In genomic region chr11:98796515-98797216, GRCm38 (mm10) we compare ENCODE assay signal across 8 mouse cellular contexts. TPM values are rescaled to one million over a fixed set of nuclear protein-coding genes. Genes with fewer than 3 reads are reported as not detected.
A peak's percentile ranks its signal among the peaks of the same experiment; 100 is the strongest.
DNase-seq lines count a peak whose midpoint lies in the region; ATAC-seq lines count a peak whose summit lies in the region.

No protein-coding gene starts in this region.

- H3K4me3 ChIP-seq in midbrain, embryonic 12.5 days, result peak overlapping the region; percentile 85

- peak overlapping the region; percentile 99 for H3K4me2 ChIP-seq in midbrain, embryonic 12.5 days (replicated peaks)

- peaks cover 28% of the 10 kb centered on the region for H3K36me3 ChIP-seq in midbrain, embryonic 12.5 days
- peaks cover 8% of the 10 kb centered on the region; the same call in 1 of the 2 replicates for H3K36me3 ChIP-seq in splenic B cell, adult 2 months (ENCODE audit: control insufficient read depth, insufficient read depth, low read length, poor library complexity, severe bottlenecking)

- H3K9me3 ChIP-seq in midbrain, embryonic 12.5 days, result no peaks in the 10 kb centered on the region

- peak overlapping the region; percentile 99 for H3K27ac ChIP-seq in midbrain, embryonic 12.5 days (replicated peaks)

- no peaks in the 10 kb centered on the region for H3K27me3 ChIP-seq in midbrain, embryonic 12.5 days
- H3K27me3 ChIP-seq in splenic B cell, adult 2 months (ENCODE audit: control insufficient read depth, insufficient read depth, low read length, poor library complexity, severe bottlenecking), result no peaks in the 10 kb centered on the region

- DNase-seq in spleen, adult 18-20 months, result peak; percentile 46 to 55
- no peak for DNase-seq in spleen, adult 12 weeks (ENCODE audit: low spot score)
- DNase-seq in gastrocnemius, postnatal 14 days, result peak; percentile 72
- DNase-seq in left cerebral cortex, postnatal 4 days, result peak; percentile 81
- peak; percentile 67 for DNase-seq in splenic B cell, adult 2 months (ENCODE audit: low read depth, low spot score)

- 4% methylated on average over 23 of the region's 23 CpGs for WGBS in midbrain, embryonic 12.5 days

- peak; percentile 52 for ATAC-seq in common myeloid progenitor, adult 5-6 weeks (replicated peaks; ENCODE audit: low read depth, poor library complexity, severe bottlenecking)
- ATAC-seq in inflammation-experienced regulatory T-cells, adult 6 months, result peak; percentile 37
- ATAC-seq in midbrain, embryonic 12.5 days (ENCODE audit: low FRiP score, low read depth), result peak; percentile 38

- intact Hi-C loops in gastrocnemius, postnatal 14 days (cut with DNase I; ENCODE audit: low total_unique reads), result no loop called here
- intact Hi-C loops in left cerebral cortex, postnatal 4 days (cut with DNase I), result no loop called here

- H3K4me1 ChIP-seq in midbrain, embryonic 12.5 days, result peaks cover 34% of the 10 kb centered on the region

- peak overlapping the region; percentile 99 for H3K9ac ChIP-seq in midbrain, embryonic 12.5 days (replicated peaks)

RNA-seq across cellular contexts. Expression of gene Msl1, which starts 1.4 kb away (rescaled TPM):
- 72.8 and 88.2 TPM in 2 replicates for total RNA-seq in common myeloid progenitor, adult 5-6 weeks (2017)
- 10 to 100 TPM; 49.0 to 55.3 TPM for total RNA-seq in gastrocnemius, postnatal 14 days (2021)
- 10 to 100 TPM; 16.7 to 26.3 (median 20.4) TPM for polyA plus RNA-seq in inflammation-experienced regulatory T-cells, adult 6 months (2017; shearing (Covaris generic))
- total RNA-seq in left cerebral cortex, postnatal 4 days (2021), result 100 to 1,000 TPM; 163 to 166 TPM
- 38.6 and 42.4 TPM in 2 replicates for polyA plus RNA-seq in midbrain, embryonic 12.5 days (2016; fragmentation: Nextera tagmentation; extraction: Ambion mirVana)

RNA-seq across cellular contexts. Expression of gene Casc3, which starts 8.0 kb away (rescaled TPM):
- 39.5 and 46.5 TPM in 2 replicates for total RNA-seq in common myeloid progenitor, adult 5-6 weeks (2017)
- total RNA-seq in gastrocnemius, postnatal 14 days (2021), result 10 to 100 TPM; 20.1 to 21.5 TPM
- 10 to 100 TPM in 2 of 3 experiments, 1 to 10 TPM in 1; 8.7 to 14.8 (median 11.6) TPM for polyA plus RNA-seq in inflammation-experienced regulatory T-cells, adult 6 months (2017; shearing (Covaris generic))
- total RNA-seq in left cerebral cortex, postnatal 4 days (2021), result 10 to 100 TPM; 61.0 to 67.1 TPM
- polyA plus RNA-seq in midbrain, embryonic 12.5 days (2016; fragmentation: Nextera tagmentation; extraction: Ambion mirVana), result 65.5 and 74.2 TPM in 2 replicates

RNA-seq across cellular contexts. Expression of gene Nr1d1, which starts 21.5 kb away (rescaled TPM):
- 0.58 and 1.6 TPM in 2 replicates for total RNA-seq in common myeloid progenitor, adult 5-6 weeks (2017)
- total RNA-seq in gastrocnemius, postnatal 14 days (2021), result 10 to 100 TPM; 27.3 to 64.6 TPM
- polyA plus RNA-seq in inflammation-experienced regulatory T-cells, adult 6 months (2017; shearing (Covaris generic)), result 1 to 10 TPM; 6.5 to 8.4 (median 7.3) TPM
- total RNA-seq in left cerebral cortex, postnatal 4 days (2021), result 10 to 100 TPM; 31.9 TPM
- 1.2 and 1.5 TPM in 2 replicates for polyA plus RNA-seq in midbrain, embryonic 12.5 days (2016; fragmentation: Nextera tagmentation; extraction: Ambion mirVana)

RNA-seq across cellular contexts. Expression of gene Rapgefl1, which starts 39.9 kb away (rescaled TPM):
- 0.53 and 0.64 TPM in 2 replicates for total RNA-seq in common myeloid progenitor, adult 5-6 weeks (2017)
- total RNA-seq in gastrocnemius, postnatal 14 days (2021), result 1 to 10 TPM in 1 of 2 experiments, under 1 TPM in 1; 0.49 to 1.1 TPM
- under 1 TPM in 2 of 3 experiments, not detected in 1; 0.32 to 0.63 TPM for polyA plus RNA-seq in inflammation-experienced regulatory T-cells, adult 6 months (2017; shearing (Covaris generic))
- total RNA-seq in left cerebral cortex, postnatal 4 days (2021), result 10 to 100 TPM; 87.3 to 91.8 TPM
- polyA plus RNA-seq in midbrain, embryonic 12.5 days (2016; fragmentation: Nextera tagmentation; extraction: Ambion mirVana), result 3.0 and 3.1 TPM in 2 replicates

RNA-seq across cellular contexts. Expression of gene Thra, which starts 56.2 kb away (rescaled TPM):
- 23.6 and 33.2 TPM in 2 replicates for total RNA-seq in common myeloid progenitor, adult 5-6 weeks (2017)
- 100 to 1,000 TPM in 1 of 2 experiments, 10 to 100 TPM in 1; 91.8 to 106 TPM for total RNA-seq in gastrocnemius, postnatal 14 days (2021)
- polyA plus RNA-seq in inflammation-experienced regulatory T-cells, adult 6 months (2017; shearing (Covaris generic)), result 1 to 10 TPM; 1.3 to 6.3 (median 5.2) TPM
- total RNA-seq in left cerebral cortex, postnatal 4 days (2021), result 1,000 to 10,000 TPM; 1,274 to 1,289 TPM
- polyA plus RNA-seq in midbrain, embryonic 12.5 days (2016; fragmentation: Nextera tagmentation; extraction: Ambion mirVana), result 45.3 and 47.6 TPM in 2 replicates

Comparison
In these comparisons a context has a peak if more than half of its experiments do, and no peak if none do; other contexts are left out.
1. RNA of gene Nr1d1, which starts 21.5 kb away (total RNA-seq): 27.3 to 64.6 TPM in gastrocnemius, postnatal 14 days and 31.9 TPM in left cerebral cortex, postnatal 4 days; 0.58 to 1.6 TPM in common myeloid progenitor, adult 5-6 weeks; every median in the first group is over 10 times any median in the second.
2. Peak in every context shown above with its lines, with median percentiles within 50 percentile points of each other: ATAC-seq.